Mouse (Mus musculus) heart, postnatal 0 days (tissue): ENCODE results near the gene Prmt1.

Source experiments
- CTCF ChIP-seq: IDR thresholded peaks from 2 replicates; pipeline ENCODE4 v1.5.1; 2016; ENCODE audit warnings: antibody characterized with exemption, control low read depth, low read depth
- EP300 ChIP-seq: IDR thresholded peaks from 2 replicates; pipeline ENCODE4 v1.6.1; 2016; ENCODE audit warnings: antibody characterized with exemption, low read depth

DNA sequence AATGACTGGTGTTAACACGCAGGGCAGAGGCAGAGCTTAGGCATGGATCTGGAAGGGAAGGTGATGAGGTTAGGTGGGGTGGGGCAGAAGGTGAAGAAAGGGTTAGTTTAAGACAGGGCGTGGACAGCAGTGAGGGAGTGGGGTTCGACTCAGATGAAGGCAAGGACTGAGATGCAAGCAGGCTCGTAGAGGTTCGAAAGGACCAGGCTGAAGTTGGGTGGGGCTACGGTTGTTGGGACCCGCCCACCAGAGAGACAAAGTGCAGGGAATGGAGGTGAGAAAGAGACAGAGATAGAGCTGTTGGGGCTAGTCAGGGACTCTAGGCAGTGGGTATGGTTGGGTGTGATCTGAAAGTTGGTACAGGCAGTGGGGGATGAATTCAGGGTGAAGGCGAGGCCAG lies 24.0 kb downstream of the Prmt1 start:
- no peak for TF ChIP-seq CTCF
- TF ChIP-seq EP300, result no peak
